Mouse (Mus musculus) erythroblast, embryonic 14.5 days (primary cell): ENCODE measurements around the gene Asxl1.

Experiments
- GATA1 ChIP-seq: IDR thresholded peaks from 2 replicates; pipeline ENCODE4 v1.6.1; 2012; ENCODE audit warnings: low read length, inconsistent platforms, mixed read lengths
- TAL1 ChIP-seq: IDR thresholded peaks from 3 replicates; pipeline ENCODE4 v1.6.1; 2012; ENCODE audit warnings: low read length, inconsistent platforms, mixed read lengths

- no peak for TF ChIP-seq TAL1
- TF ChIP-seq GATA1: no peak
Measured at GRCm38 (mm10) chr2:153298863-153299262, 46.8 kb upstream of the Asxl1 start.
